Mouse (Mus musculus) brain, embryonic 18.5 days (tissue): ENCODE measurements around the gene Otub1.
A peak's percentile ranks its signal among the peaks of the same experiment; 100 is the strongest.

Source experiments
- DNase-seq: peaks from one replicate; pipeline ENCODE4 v3.0.0-alpha.2; 2012; ENCODE audit warnings: low read depth, low spot score

The Otub1 gene

GRCm38 (mm10) chr19:7205753-7206736, at the start of gene Otub1:
TSS of gene Otub1 (minus strand) at chr19:7206316.
- peak; percentile 85 for DNase-seq

DNA sequence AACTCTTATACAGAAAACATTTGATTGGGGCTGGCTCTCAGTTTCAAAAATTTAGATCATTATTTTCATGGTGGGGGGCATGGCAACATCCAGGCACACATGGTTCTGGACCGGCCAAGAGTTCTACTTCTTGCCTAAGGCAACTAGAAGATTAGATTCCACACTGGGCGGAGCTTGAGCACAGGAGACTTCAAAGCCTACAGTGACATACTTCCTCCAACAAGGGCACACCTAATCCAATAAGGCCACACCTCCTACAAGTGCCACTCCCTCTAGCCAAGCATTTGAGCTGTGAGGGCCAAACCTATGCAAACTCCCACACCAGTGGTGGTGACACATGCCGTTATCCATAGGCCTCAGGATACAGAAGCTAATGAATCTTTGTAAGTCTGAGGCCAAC, 39.9 kb upstream of the Otub1 start:
- no peak for DNase-seq

GRCm38 (mm10) chr19:7240782-7241690, 34.9 kb upstream of the Otub1 start, which contains the start of gene Naa40:
TSS of gene Naa40 (minus strand) at chr19:7241183.
- peak; percentile 90 for DNase-seq

- no peak for DNase-seq
Observed at GRCm38 (mm10) chr19:7240291-7240690, 34.2 kb upstream of the Otub1 start.

DNA sequence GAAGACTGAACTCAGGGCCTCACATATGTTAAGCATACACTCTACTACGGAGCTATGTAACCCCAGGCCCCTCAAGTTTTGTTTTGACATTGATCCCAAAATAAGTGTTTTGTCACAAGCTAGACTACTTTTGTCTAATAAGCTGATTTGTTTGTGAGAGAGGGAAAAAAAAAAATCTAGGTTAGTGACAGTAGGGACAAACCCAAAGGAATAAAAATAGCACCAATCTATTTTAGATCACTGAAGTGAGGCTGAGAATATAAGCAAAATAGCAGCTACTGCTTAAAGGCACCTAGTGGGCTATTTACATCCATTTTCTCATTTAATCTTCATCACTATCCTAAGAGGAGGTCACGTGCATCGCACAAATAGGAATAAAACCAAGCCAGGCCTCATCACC, 33.5 kb upstream of the Otub1 start:
- no peak for DNase-seq

GRCm38 (mm10) chr19:7236742-7237141, 30.6 kb upstream of the Otub1 start:
- DNase-seq, result no peak

DNA sequence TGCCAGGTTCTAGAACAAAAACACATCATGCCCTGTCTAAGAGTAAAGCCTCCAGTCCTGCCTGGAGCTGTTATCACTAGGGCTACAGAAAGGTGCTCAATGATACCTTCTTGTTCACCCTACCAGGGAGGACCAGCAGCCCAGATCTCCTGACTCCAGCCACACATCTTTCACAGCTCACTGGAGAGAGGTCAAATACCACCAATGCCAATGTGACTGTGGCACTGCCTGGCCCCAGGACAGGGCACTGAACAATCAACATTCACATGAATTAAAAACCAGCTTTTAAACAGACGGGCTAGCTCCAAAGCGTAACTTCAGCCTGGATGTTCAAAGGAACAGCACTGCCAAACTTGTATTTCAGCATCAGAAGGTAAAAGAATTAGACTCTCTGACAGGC, 29.9 kb upstream of the Otub1 start:
- no peak for DNase-seq

- DNase-seq, result no peak
Observed at GRCm38 (mm10) chr19:7235461-7235860, 29.3 kb upstream of the Otub1 start.

GRCm38 (mm10) chr19:7234537-7235221, 28.6 kb upstream of the Otub1 start:
- DNase-seq, result peak; percentile 51

GRCm38 (mm10) chr19:7226511-7226914, 20.4 kb upstream of the Otub1 start:
- no peak for DNase-seq

GRCm38 (mm10) chr19:7225096-7225690, 19.1 kb upstream of the Otub1 start:
- DNase-seq, result no peak

DNA sequence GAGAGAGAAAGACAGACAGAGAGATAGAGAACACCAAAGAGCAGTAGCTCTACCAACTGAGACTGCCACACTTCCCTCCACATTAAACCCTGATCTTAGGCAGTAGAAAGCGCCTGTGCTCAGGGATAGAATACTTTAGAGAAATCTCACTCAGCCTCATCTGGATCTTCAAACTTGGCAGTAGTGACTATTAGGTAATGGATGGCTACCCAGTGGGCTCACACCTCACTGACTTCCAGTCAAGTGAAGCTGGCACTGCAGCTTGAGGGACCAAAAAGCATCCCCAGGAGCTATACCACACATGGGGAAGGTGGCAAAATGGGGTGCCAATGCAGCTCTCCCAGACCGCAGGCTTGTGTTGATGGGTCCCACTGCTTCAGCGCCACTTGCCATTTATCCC, 18.1 kb upstream of the Otub1 start:
- no peak for DNase-seq

GRCm38 (mm10) chr19:7223488-7223887, 17.4 kb upstream of the Otub1 start:
- no peak for DNase-seq

- DNase-seq, result no peak
Observed at GRCm38 (mm10) chr19:7222196-7222595, 16.1 kb upstream of the Otub1 start.

DNA sequence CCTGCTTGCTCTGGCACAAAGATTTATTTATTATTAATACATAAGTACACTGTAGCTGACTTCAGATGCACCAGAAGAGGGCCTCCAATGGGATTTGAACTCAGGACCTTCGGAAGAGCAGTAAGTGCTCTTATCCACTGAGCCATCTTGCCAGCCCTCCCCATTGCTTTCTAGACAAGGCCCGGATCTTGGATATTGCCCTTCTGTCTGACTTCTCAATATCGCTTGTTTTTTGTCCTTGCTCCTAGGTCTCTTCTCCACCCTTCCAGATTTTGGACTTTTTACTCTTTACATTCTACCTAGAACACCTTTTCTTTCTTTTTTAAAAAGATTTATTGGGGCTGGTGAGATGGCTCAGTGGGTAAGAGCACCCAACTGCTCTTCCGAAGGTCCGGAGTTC, 12.6 kb upstream of the Otub1 start:
- no peak for DNase-seq

GRCm38 (mm10) chr19:7217926-7218267, 11.8 kb upstream of the Otub1 start:
- DNase-seq, result no peak

- peak; percentile 91 for DNase-seq
Observed at GRCm38 (mm10) chr19:7217162-7217925, 11.2 kb upstream of the Otub1 start, which contains the start of gene Cox8a. TSS of gene Cox8a (minus strand) at chr19:7217616.

GRCm38 (mm10) chr19:7214484-7214883, 8.4 kb upstream of the Otub1 start:
- no peak for DNase-seq

- no peak for DNase-seq
Observed at GRCm38 (mm10) chr19:7213010-7213409, 6.9 kb upstream of the Otub1 start.

GRCm38 (mm10) chr19:7212216-7212615, 6.1 kb upstream of the Otub1 start:
- DNase-seq, result no peak
